Mouse (Mus musculus) adrenal gland, adult (tissue): Measurements from ENCODE around the gene Ocln.
"Not testable (repeated sequence)": the region's sequence is repeated elsewhere in the genome, so short reads cannot be mapped to it uniquely, and the experiment has no call there.

ENCODE experiments used
- DNase-seq, 2 experiments: peaks; one replicate each; pipeline ENCODE4 v3.0.0; 2022 to 2023; ENCODE audit warnings: low spot score in 1 of 2; ENCODE audit not compliant: inconsistent age in 2 of 2

The Ocln gene

GRCm38 (mm10) chr13:100493313-100493712 lies 59.2 kb downstream of the Ocln start:
- DNase-seq: peak in 1 of 2 experiments; percentile 53

- peak; percentile 81 to 96 for DNase-seq
Measured at GRCm38 (mm10) chr13:100492061-100492787, 60.3 kb downstream of the Ocln start, which contains the start of gene Gtf2h2. Gene Gtf2h2, minus strand, starts transcription at chr13:100492579.

GRCm38 (mm10) chr13:100491623-100492022 lies 60.9 kb downstream of the Ocln start:
- DNase-seq: no peak

GRCm38 (mm10) chr13:100490424-100490823 lies 62.1 kb downstream of the Ocln start:
- DNase-seq: no peak

GRCm38 (mm10) chr13:100483610-100484009 lies 68.9 kb downstream of the Ocln start:
- no peak for DNase-seq

GRCm38 (mm10) chr13:100463527-100464222 lies 88.8 kb downstream of the Ocln start:
- DNase-seq: no peak

GRCm38 (mm10) chr13:100461336-100461735 lies 91.2 kb downstream of the Ocln start:
- DNase-seq: no peak

- DNase-seq: not testable (repeated sequence)
Measured at GRCm38 (mm10) chr13:100452415-100453127, 99.9 kb downstream of the Ocln start, which contains the start of gene Naip1. Gene Naip1, minus strand, starts transcription at chr13:100452869.

- no peak for DNase-seq
Measured at GRCm38 (mm10) chr13:100449495-100449894, 103.0 kb downstream of the Ocln start.
